Mouse (Mus musculus): ENCODE measurements around the gene Krt72. TPM values are rescaled to one million over a fixed set of nuclear protein-coding genes. Genes with fewer than 3 reads are reported as not detected.

The Krt72 gene
- total RNA-seq (2023), result not detected

GRCm38 (mm10) chr15:101786360-101786759, at the start of gene Krt72:
TSS of gene Krt72 (minus strand) at chr15:101786460.

GRCm38 (mm10) chr15:101817875-101818274, 31.6 kb upstream of the Krt72 start, which contains the start of gene Krt2:
TSS of gene Krt2 (minus strand) at chr15:101818169.

GRCm38 (mm10) chr15:101802296-101802835, 16.1 kb upstream of the Krt72 start, which contains the start of gene Krt73:
TSS of gene Krt73 (minus strand) at chr15:101802346.

GRCm38 (mm10) chr15:101742711-101743110, 43.5 kb downstream of the Krt72 start, which contains the start of gene Krt71:
TSS of gene Krt71 (minus strand) at chr15:101743109.

Other genes starting within 250 kb of the Krt72 start
- not detected for gene Krt82, start 235.8 kb downstream of the Krt72 start, total RNA-seq (2023)
- gene Krt90, start 223.5 kb downstream of the Krt72 start, total RNA-seq (2023), result not detected
- not detected for gene Krt75, start 212.6 kb downstream of the Krt72 start, total RNA-seq (2023)
- gene Gm5414, start 158.3 kb downstream of the Krt72 start, total RNA-seq (2023), result not detected
- not detected for gene Gm5478, start 139.1 kb downstream of the Krt72 start, total RNA-seq (2023)
- not detected for gene Krt6b, start 106.2 kb downstream of the Krt72 start, total RNA-seq (2023)
- not detected for gene Krt6a, start 92.2 kb downstream of the Krt72 start, total RNA-seq (2023)
- gene Krt5, start 73.6 kb downstream of the Krt72 start, total RNA-seq (2023), result not detected
- not detected for gene Krt71, start 43.4 kb downstream of the Krt72 start, total RNA-seq (2023)
- gene Krt73, start 15.9 kb upstream of the Krt72 start, total RNA-seq (2023), result not detected
- not detected for gene Krt2, start 31.7 kb upstream of the Krt72 start, total RNA-seq (2023)
- gene Krt1, start 64.3 kb upstream of the Krt72 start, total RNA-seq (2023), result not detected
- not detected for gene Krt77, start 83.2 kb upstream of the Krt72 start, total RNA-seq (2023)
- gene Krt76, start 106.5 kb upstream of the Krt72 start, total RNA-seq (2023), result not detected
- gene Krt4, start 138.3 kb upstream of the Krt72 start, total RNA-seq (2023), result not detected
- not detected for gene Krt79, start 153.9 kb upstream of the Krt72 start, total RNA-seq (2023)
- not detected for gene Krt78, start 167.8 kb upstream of the Krt72 start, total RNA-seq (2023)
- not detected for gene Krt8, start 218.0 kb upstream of the Krt72 start, total RNA-seq (2023)
- gene Krt18, start 241.7 kb upstream of the Krt72 start, total RNA-seq (2023), result not detected

Data from T-cell, adult 66 days (primary cell).